Mouse (Mus musculus): ENCODE data around the gene Foxe1. TPM values are rescaled to one million over a fixed set of nuclear protein-coding genes. Genes with fewer than 3 reads are reported as not detected.

Gene Foxe1
- polyA plus RNA-seq, 1 experiment from 2014 or later, result not detected

DNA sequence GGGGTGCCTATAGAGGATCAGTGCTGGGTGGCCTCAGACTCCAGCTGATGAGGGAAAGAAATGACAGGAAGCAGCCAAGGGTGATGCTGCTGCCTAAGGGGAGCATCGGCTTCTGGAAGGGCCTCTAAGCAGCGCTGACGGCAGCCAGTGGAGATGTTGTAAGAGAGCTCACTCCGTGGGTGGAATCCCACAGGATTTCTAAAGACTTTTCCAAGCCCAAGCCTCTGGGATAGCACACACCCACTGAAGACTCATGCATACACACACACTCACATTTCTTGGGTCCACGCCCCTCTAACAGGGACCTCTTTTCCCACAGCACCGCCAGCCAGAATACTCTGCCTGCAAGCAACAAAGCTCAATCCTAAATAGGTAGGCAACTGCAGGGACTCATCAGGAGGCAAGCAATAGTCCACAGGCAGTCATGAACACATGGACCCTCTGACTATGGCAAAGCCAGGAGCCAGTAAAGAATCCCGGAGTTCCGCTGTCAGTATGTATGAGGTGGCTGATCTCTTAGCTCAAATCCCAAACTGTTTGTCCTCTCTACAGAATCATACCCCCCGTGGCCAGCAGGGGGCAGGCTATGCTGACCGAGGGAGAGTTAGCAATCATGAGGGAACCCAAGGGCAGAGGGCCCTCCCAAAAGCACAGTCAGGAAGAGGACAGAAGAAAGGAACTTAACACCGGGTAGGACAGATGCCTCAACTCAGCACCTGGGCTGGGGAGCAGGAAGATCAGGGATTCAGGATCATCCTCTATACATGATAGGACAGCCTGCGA, 13.1 kb downstream of the Foxe1 start:
- peaks cover 8% of the 10 kb centered on the region for H3K27me3 ChIP-seq (ENCODE audit: control insufficient read depth, insufficient read depth, low read length)
- H3K9ac ChIP-seq (ENCODE audit: low read length), result no peak overlapping the region
- H3K4me3 ChIP-seq (ENCODE audit: low read depth, low read length), result no peak overlapping the region
- DNase-seq (ENCODE audit: low spot score) (peak; percentile 82), ATAC-seq (ENCODE audit: insufficient read depth, low FRiP score, low TSS enrichment) (no peak)
- H3K4me1 ChIP-seq (ENCODE audit: control insufficient read depth, insufficient read depth, low read length), result no peaks in the 10 kb centered on the region
- H3K9me3 ChIP-seq (ENCODE audit: control insufficient read depth, low read length), result no peaks in the 10 kb centered on the region
- H3K4me2 ChIP-seq (ENCODE audit: low read depth), result no peak overlapping the region
- WGBS, result 57% methylated on average over 12 of the region's 12 CpGs
- no peaks in the 10 kb centered on the region for H3K36me3 ChIP-seq (ENCODE audit: control insufficient read depth, insufficient read depth, low read length)
- no peak overlapping the region for H3K27ac ChIP-seq (ENCODE audit: low read depth, low read length)

DNA sequence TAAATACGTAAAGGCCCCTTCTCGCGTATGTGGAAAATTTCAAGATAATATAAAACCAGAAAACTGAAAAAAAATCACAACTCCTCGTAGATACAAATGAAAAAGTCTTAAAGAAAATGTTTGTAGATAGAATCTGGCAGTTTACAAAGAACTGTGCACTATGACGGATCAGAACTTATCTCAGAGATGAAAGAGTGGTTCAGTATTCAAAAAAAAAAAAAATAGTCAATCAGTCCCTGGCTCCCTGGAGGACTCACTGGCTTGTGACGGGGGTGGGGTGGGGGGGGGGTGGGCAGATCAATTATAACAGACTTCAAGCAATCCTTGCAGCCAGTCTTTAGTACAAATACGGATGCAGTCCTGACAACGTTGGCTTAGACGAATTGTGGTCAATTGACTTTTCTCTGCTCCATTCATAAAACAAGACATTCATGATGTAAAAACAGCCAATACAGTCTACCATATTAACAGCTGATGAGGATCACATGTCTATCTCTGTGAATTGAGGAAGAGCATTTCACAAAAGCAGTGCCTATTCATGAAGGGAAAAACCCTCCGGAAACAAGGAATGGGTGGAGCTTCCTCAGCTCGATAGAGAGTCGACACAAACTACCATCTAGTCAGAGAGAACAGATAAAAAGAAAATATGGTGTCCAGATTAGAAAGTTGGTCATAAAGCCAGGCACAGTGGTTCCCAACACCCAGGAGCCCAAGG, 16.3 kb downstream of the Foxe1 start:
- Histone ChIP-seq H3K9ac (ENCODE audit: low read length) (no peak overlapping the region), H3K27ac (ENCODE audit: low read depth, low read length) (no peak overlapping the region), H3K27me3 (ENCODE audit: control insufficient read depth, insufficient read depth, low read length) (0 out of 2 replicates have a peak, but pooled peaks cover 5% of the 10 kb centered on the region), H3K9me3 (ENCODE audit: control insufficient read depth, low read length) (no peaks in the 10 kb centered on the region), H3K4me3 (ENCODE audit: low read depth, low read length) (no peak overlapping the region), H3K4me1 (ENCODE audit: control insufficient read depth, insufficient read depth, low read length) (no peaks in the 10 kb centered on the region), H3K4me2 (ENCODE audit: low read depth) (no peak overlapping the region), H3K36me3 (ENCODE audit: control insufficient read depth, insufficient read depth, low read length) (no peaks in the 10 kb centered on the region)
- no peak for DNase-seq (ENCODE audit: low spot score)
- no peak for ATAC-seq (ENCODE audit: insufficient read depth, low FRiP score, low TSS enrichment)
- 85% methylated on average over 12 of the region's 12 CpGs for WGBS

DNA sequence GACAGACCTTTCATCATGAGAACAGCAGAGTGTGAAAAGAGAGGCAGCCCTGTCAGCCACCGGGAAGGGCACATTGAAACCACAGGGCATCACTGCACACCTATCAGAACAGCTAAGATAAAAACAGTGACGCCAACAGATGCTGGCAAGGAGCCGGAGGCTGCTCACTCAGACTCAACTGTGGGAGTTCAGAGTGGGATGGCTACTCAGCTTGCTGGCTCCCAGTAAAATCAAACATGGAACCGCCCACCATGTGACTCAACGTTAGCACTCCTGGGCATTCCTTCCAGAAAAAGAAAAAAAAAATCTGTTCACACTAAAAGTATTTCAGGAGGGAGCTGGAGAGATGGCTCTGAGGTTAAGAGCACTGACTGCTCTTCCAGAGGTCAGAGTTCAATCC, 17.8 kb downstream of the Foxe1 start:
- no peak for ATAC-seq (ENCODE audit: insufficient read depth, low FRiP score, low TSS enrichment)
- DNase-seq (ENCODE audit: low spot score), result no peak
- Histone ChIP-seq H3K4me2 (ENCODE audit: low read depth) (no peak overlapping the region), H3K9me3 (ENCODE audit: control insufficient read depth, low read length) (no peaks in the 10 kb centered on the region), H3K27ac (ENCODE audit: low read depth, low read length) (no peak overlapping the region), H3K36me3 (ENCODE audit: control insufficient read depth, insufficient read depth, low read length) (no peaks in the 10 kb centered on the region), H3K4me1 (ENCODE audit: control insufficient read depth, insufficient read depth, low read length) (no peaks in the 10 kb centered on the region), H3K27me3 (ENCODE audit: control insufficient read depth, insufficient read depth, low read length) (0 out of 2 replicates have a peak, but pooled peaks cover 2% of the 10 kb centered on the region), H3K4me3 (ENCODE audit: low read depth, low read length) (no peak overlapping the region), H3K9ac (ENCODE audit: low read length) (no peak overlapping the region)
- 76% methylated on average over 5 of the region's 5 CpGs for WGBS

DNA sequence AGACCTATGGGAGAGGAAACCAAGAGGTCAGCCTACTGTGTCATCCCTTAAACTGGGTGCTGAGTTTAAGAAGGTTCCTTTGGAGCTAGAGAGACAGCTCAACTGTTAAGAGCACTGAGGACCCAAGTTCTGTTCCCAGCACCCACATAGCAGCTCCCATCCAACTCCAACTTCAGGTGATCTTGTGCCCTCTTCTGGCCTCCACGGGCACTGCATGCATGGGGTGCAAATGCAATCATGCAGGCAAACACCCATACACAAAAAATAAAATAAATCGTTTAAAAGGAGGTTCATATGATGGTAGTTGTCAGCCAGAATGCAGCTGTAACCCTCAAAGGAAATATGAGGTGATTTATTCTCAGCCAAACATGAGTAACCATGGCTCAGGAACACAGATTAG, 21.0 kb downstream of the Foxe1 start:
- Histone ChIP-seq H3K9ac (ENCODE audit: low read length) (no peak overlapping the region), H3K4me1 (ENCODE audit: control insufficient read depth, insufficient read depth, low read length) (no peaks in the 10 kb centered on the region), H3K27ac (ENCODE audit: low read depth, low read length) (no peak overlapping the region), H3K36me3 (ENCODE audit: control insufficient read depth, insufficient read depth, low read length) (no peaks in the 10 kb centered on the region), H3K27me3 (ENCODE audit: control insufficient read depth, insufficient read depth, low read length) (no peaks in the 10 kb centered on the region), H3K4me3 (ENCODE audit: low read depth, low read length) (no peak overlapping the region), H3K4me2 (ENCODE audit: low read depth) (no peak overlapping the region), H3K9me3 (ENCODE audit: control insufficient read depth, low read length) (no peaks in the 10 kb centered on the region)
- 83% methylated on average over 2 of the region's 2 CpGs for WGBS
- DNase-seq (ENCODE audit: low spot score) (no peak), ATAC-seq (ENCODE audit: insufficient read depth, low FRiP score, low TSS enrichment) (no peak)

DNA sequence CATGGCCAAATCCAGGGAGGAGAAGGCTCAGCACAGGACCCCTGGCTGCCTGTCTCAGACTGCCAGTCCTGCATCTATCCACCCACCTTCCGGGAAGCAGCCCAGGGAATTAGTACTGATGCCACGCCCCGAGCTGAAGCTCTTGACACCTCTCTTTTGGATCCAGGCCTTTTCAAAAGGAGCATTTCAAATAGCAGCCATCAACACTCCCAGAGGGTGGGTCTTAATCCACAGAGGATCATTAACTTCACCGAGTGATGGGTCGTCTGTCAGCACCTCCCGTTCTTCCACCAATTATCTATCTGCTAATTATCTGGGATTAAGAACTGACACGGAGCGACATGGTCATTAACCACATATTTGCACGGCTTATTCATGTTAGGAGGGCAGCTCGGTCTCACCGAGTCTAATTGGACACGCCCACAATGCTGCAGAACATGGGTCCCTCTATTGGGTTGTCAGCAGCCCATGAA, 24.1 kb downstream of the Foxe1 start:
- Histone ChIP-seq H3K27me3 (ENCODE audit: control insufficient read depth, insufficient read depth, low read length) (no peaks in the 10 kb centered on the region), H3K9me3 (ENCODE audit: control insufficient read depth, low read length) (no peaks in the 10 kb centered on the region), H3K27ac (ENCODE audit: low read depth, low read length) (no peak overlapping the region), H3K4me1 (ENCODE audit: control insufficient read depth, insufficient read depth, low read length) (no peaks in the 10 kb centered on the region), H3K4me2 (ENCODE audit: low read depth) (no peak overlapping the region), H3K9ac (ENCODE audit: low read length) (no peak overlapping the region), H3K36me3 (ENCODE audit: control insufficient read depth, insufficient read depth, low read length) (no peaks in the 10 kb centered on the region), H3K4me3 (ENCODE audit: low read depth, low read length) (no peak overlapping the region)
- whole genome bisulfite sequencing, result 19% methylated on average over 12 of the region's 12 CpGs
- ATAC-seq (ENCODE audit: insufficient read depth, low FRiP score, low TSS enrichment), result no peak
- DNase-seq (ENCODE audit: low spot score), result no peak

DNA sequence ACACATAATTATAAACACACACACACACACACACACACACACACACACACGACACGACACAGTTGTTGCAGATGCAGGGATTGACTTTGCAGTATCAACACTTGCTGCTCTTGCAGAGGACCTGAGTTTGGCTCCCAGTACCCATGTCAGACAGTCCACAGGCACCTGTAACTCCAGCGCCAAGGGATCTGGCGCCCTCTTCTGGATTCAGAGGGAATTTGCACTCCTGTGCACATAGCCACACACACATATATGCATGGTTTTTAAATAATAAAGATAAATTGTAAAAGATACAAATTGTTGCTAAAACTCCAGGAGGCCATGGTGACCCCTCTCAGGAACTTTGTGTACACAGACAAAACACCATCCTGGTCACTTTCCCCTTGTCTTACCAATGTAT, 25.7 kb downstream of the Foxe1 start:
- 58% methylated on average over 4 of the region's 4 CpGs for WGBS
- no peak overlapping the region for H3K4me2 ChIP-seq (ENCODE audit: low read depth)

DNA sequence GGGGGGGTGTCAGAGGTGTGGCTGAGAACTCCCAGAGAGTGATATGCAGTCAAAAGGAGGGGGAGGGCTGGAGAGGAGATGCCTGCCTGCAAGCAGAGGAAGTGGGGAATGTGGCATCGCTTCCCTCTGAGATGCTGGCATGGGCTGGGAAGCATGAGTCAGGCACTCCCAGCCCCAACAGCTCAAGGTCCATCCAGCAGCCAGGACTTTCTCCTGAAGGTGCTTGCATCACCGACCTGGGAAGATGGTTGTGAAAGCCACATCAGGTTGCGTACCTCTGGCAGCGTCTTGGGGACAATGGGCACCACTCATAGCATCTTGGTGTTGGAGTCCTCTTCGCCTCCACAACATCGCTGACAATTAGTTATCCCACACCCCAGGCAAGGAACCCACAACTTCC, 27.0 kb downstream of the Foxe1 start:
- H3K27me3 ChIP-seq (ENCODE audit: control insufficient read depth, insufficient read depth, low read length), result no peaks in the 10 kb centered on the region
- H3K9ac ChIP-seq (ENCODE audit: low read length), result no peak overlapping the region
- 48% methylated on average over 6 of the region's 6 CpGs for WGBS
- no peak overlapping the region for H3K4me2 ChIP-seq (ENCODE audit: low read depth)
- no peaks in the 10 kb centered on the region for H3K36me3 ChIP-seq (ENCODE audit: control insufficient read depth, insufficient read depth, low read length)
- ATAC-seq (ENCODE audit: insufficient read depth, low FRiP score, low TSS enrichment), result no peak
- no peaks in the 10 kb centered on the region for H3K4me1 ChIP-seq (ENCODE audit: control insufficient read depth, insufficient read depth, low read length)
- H3K4me3 ChIP-seq (ENCODE audit: low read depth, low read length), result no peak overlapping the region
- DNase-seq (ENCODE audit: low spot score), result no peak
- H3K9me3 ChIP-seq (ENCODE audit: control insufficient read depth, low read length), result no peaks in the 10 kb centered on the region
- H3K27ac ChIP-seq (ENCODE audit: low read depth, low read length), result no peak overlapping the region

More for the DNA sequence above, 25.7 kb downstream of the Foxe1 start:
- ATAC-seq (ENCODE audit: insufficient read depth, low FRiP score, low TSS enrichment) (no peak), DNase-seq (ENCODE audit: low spot score) (no peak)
- Histone ChIP-seq H3K9ac (ENCODE audit: low read length) (no peak overlapping the region), H3K4me1 (ENCODE audit: control insufficient read depth, insufficient read depth, low read length) (no peaks in the 10 kb centered on the region), H3K4me3 (ENCODE audit: low read depth, low read length) (no peak overlapping the region), H3K27ac (ENCODE audit: low read depth, low read length) (no peak overlapping the region), H3K36me3 (ENCODE audit: control insufficient read depth, insufficient read depth, low read length) (no peaks in the 10 kb centered on the region), H3K27me3 (ENCODE audit: control insufficient read depth, insufficient read depth, low read length) (no peaks in the 10 kb centered on the region), H3K9me3 (ENCODE audit: control insufficient read depth, low read length) (no peaks in the 10 kb centered on the region)

DNA sequence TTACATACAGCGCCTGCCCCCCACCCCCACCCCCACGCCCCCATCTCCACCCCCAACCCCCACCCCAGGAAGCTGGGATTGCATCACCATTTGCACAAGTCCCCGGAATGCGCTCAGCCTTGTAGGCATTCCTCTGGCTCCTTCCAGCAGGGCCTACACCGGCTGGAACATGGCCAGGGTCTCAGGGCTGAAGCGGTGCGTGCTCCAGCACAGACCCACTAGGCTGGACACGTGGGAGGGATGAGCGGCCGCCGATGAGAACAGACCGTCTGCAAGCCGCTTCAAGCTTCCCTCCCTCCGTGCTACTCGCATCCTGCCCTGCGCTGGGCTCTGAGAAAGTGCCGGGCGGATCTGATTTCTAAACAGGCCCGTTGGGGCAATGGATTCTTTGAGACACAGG, 27.6 kb downstream of the Foxe1 start:
- ATAC-seq (ENCODE audit: insufficient read depth, low FRiP score, low TSS enrichment) (no peak), DNase-seq (ENCODE audit: low spot score) (peak; percentile 43)
- H3K27me3 ChIP-seq (ENCODE audit: control insufficient read depth, insufficient read depth, low read length), result no peaks in the 10 kb centered on the region
- no peak overlapping the region for H3K27ac ChIP-seq (ENCODE audit: low read depth, low read length)
- no peaks in the 10 kb centered on the region for H3K4me1 ChIP-seq (ENCODE audit: control insufficient read depth, insufficient read depth, low read length)
- no peaks in the 10 kb centered on the region for H3K9me3 ChIP-seq (ENCODE audit: control insufficient read depth, low read length)
- H3K36me3 ChIP-seq (ENCODE audit: control insufficient read depth, insufficient read depth, low read length), result no peaks in the 10 kb centered on the region
- H3K4me2 ChIP-seq (ENCODE audit: low read depth), result peak overlapping the region; percentile 26; the same call in 1 of the 2 replicates
- 0 out of 2 replicates have a peak overlapping the region, but pooled peaks have one; percentile 11 for H3K9ac ChIP-seq (ENCODE audit: low read length)
- no peak overlapping the region for H3K4me3 ChIP-seq (ENCODE audit: low read depth, low read length)
- WGBS, result 5% methylated on average over 17 of the region's 19 CpGs

Data from neural tube, embryonic 11.5 days (tissue).